Mouse (Mus musculus) heart, embryonic 15.5 days (tissue): ENCODE measurements around the gene Ccdc153. TPM values are rescaled to one million over a fixed set of nuclear protein-coding genes. Genes with fewer than 3 reads are reported as not detected.
A peak's percentile ranks its signal among the peaks of the same experiment; 100 is the strongest.

Experiments used
- ATAC-seq: fragments of 200-750 bp; cut with Nextera tagmentation; replicated peaks from 2 replicates; pipeline ENCODE4 v1.8.0; 2017; ENCODE audit warnings: low read depth, moderate TSS enrichment; ENCODE audit not compliant: insufficient number of reproducible peaks, insufficient read depth, low FRiP score
- H3K27ac ChIP-seq: fragments of 300-500 bp; sonication (generic); 2 replicates; pipeline ENCODE4 v1.5.1; 2015; ENCODE audit warnings: mild to moderate bottlenecking, inconsistent platforms
- H3K27me3 ChIP-seq: fragments of 300-500 bp; sonication (generic); 2 replicates; pipeline ENCODE4 v1.6.1; 2015; ENCODE audit warnings: inconsistent platforms
- H3K36me3 ChIP-seq: fragments of 300-500 bp; sonication (generic); 2 replicates; pipeline ENCODE4 v1.6.1; 2015; ENCODE audit warnings: mild to moderate bottlenecking, inconsistent platforms
- H3K4me1 ChIP-seq: fragments of 300-500 bp; sonication (generic); replicated peaks from 2 replicates; pipeline ENCODE4 v1.6.1; 2015; ENCODE audit warnings: inconsistent platforms
- H3K4me2 ChIP-seq: fragments of 300-500 bp; sonication (generic); 2 replicates; pipeline ENCODE4 v1.6.1; 2015; ENCODE audit warnings: inconsistent platforms, mild to moderate bottlenecking, moderate library complexity
- H3K4me3 ChIP-seq: fragments of 300-500 bp; sonication (generic); 2 replicates; pipeline ENCODE4 v1.5.1; 2015; ENCODE audit warnings: mild to moderate bottlenecking, inconsistent platforms
- H3K9ac ChIP-seq: fragments of 300-500 bp; sonication (generic); 2 replicates; pipeline ENCODE4 v1.6.1; 2015; ENCODE audit warnings: mild to moderate bottlenecking, inconsistent platforms
- H3K9me3 ChIP-seq: fragments of 300-500 bp; sonication (generic); replicated peaks from 2 replicates; pipeline ENCODE4 v1.6.1; 2016; ENCODE audit warnings: inconsistent platforms
- WGBS: fragments of 180-500 bp; shearing (Covaris S2); methylation state at CpG from one replicate; pipeline ENCODE4 v1.1.7; 2015; ENCODE audit warnings: mixed read lengths; 5-methylcytosine and 5-hydroxymethylcytosine counted together
- polyA plus RNA-seq: library from polyadenylated mRNA; unstranded; fragments of >200 nt; fragmentation: Nextera tagmentation; extraction: Ambion mirVana; gene quantifications from 2 replicates; pipeline ENCODE4 v1.2.1, GENCODE M21; 2015

The Ccdc153 gene
- polyA plus RNA-seq, 1 experiment from 2014 or later, result 0.28 TPM

GRCm38 (mm10) chr9:44213538-44213937, 26.9 kb upstream of the Ccdc153 start:
- no peaks in the 10 kb centered on the region for H3K4me1 ChIP-seq

DNA sequence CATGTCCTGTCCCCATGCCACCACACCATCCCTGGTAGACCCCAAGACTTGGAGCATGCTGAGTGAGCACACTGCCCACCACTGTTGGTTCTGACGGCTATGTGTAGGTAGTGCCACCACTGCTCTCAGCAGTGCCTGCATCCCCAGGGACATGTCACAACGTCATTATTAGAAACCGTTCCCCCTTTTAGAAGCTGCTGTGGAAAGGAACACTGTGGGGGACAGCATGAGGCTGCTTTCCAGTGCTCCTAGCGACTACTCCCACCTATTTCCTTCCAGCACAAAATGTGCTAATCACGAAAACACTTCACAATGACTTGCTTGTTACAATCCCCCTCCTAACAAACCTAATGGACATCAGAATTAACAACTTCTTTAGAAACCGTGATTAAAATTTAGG, 14.5 kb upstream of the Ccdc153 start:
- Histone ChIP-seq H3K4me3 (no peak overlapping the region), H3K9ac (no peak overlapping the region), H3K9me3 (no peaks in the 10 kb centered on the region), H3K4me1 (peaks cover 22% of the 10 kb centered on the region), H3K27ac (no peak overlapping the region), H3K36me3 (no peaks in the 10 kb centered on the region), H3K4me2 (no peak overlapping the region), H3K27me3 (no peaks in the 10 kb centered on the region)
- no peak for ATAC-seq
- WGBS, result 41% methylated on average over 6 of the region's 6 CpGs

More at GRCm38 (mm10) chr9:44213538-44213937, 26.9 kb upstream of the Ccdc153 start:
- Histone ChIP-seq H3K4me3 (no peak overlapping the region), H3K27me3 (no peaks in the 10 kb centered on the region), H3K9me3 (no peaks in the 10 kb centered on the region), H3K36me3 (0 out of 2 replicates have a peak, but pooled peaks cover 10% of the 10 kb centered on the region), H3K27ac (no peak overlapping the region), H3K9ac (no peak overlapping the region), H3K4me2 (no peak overlapping the region)
- ATAC-seq, result no peak
- 94% methylated on average over 14 of the region's 14 CpGs for WGBS

GRCm38 (mm10) chr9:44231609-44232008, 8.9 kb upstream of the Ccdc153 start:
- no peak overlapping the region for H3K9ac ChIP-seq
- H3K36me3 ChIP-seq, result no peaks in the 10 kb centered on the region
- no peaks in the 10 kb centered on the region for H3K9me3 ChIP-seq
- H3K4me1 ChIP-seq, result peaks cover 33% of the 10 kb centered on the region
- H3K4me2 ChIP-seq, result peak overlapping the region; percentile 72
- no peak for ATAC-seq
- H3K27ac ChIP-seq, result 0 out of 2 replicates have a peak overlapping the region, but pooled peaks have one; percentile 7
- no peaks in the 10 kb centered on the region for H3K27me3 ChIP-seq
- H3K4me3 ChIP-seq, result peak overlapping the region; percentile 90

GRCm38 (mm10) chr9:44233021-44233801, 7.3 kb upstream of the Ccdc153 start:
- no peaks in the 10 kb centered on the region for H3K27me3 ChIP-seq
- H3K27ac ChIP-seq, result peak overlapping the region; percentile 97
- peak; percentile 61 for ATAC-seq
- H3K4me2 ChIP-seq, result peak overlapping the region; percentile 72
- peak overlapping the region; percentile 90 for H3K4me3 ChIP-seq
- H3K9ac ChIP-seq, result peak overlapping the region; percentile 94
- H3K4me1 ChIP-seq, result peaks cover 33% of the 10 kb centered on the region
- under 1% methylated on average over 40 of the region's 40 CpGs for WGBS
- H3K9me3 ChIP-seq, result no peaks in the 10 kb centered on the region
- no peaks in the 10 kb centered on the region for H3K36me3 ChIP-seq

- Histone ChIP-seq H3K4me1 (peaks cover 33% of the 10 kb centered on the region), H3K36me3 (no peaks in the 10 kb centered on the region), H3K27ac (peak within 1 kb of the TSS; percentile 97), H3K4me3 (peak within 1 kb of the TSS; percentile 90), H3K27me3 (no peaks in the 10 kb centered on the region), H3K9me3 (no peaks in the 10 kb centered on the region), H3K4me2 (peak within 1 kb of the TSS; percentile 72), H3K9ac (peak within 1 kb of the TSS; percentile 94)
- WGBS, result under 1% methylated on average over 74 of the region's 76 CpGs
- ATAC-seq, result peak; percentile 90
Measured at GRCm38 (mm10) chr9:44233802-44234478, 6.5 kb upstream of the Ccdc153 start, which contains the start of gene Cbl. TSS of gene Cbl (minus strand) at chr9:44234049.

- Histone ChIP-seq H3K9me3 (no peaks in the 10 kb centered on the region), H3K27ac (peak overlapping the region; percentile 74), H3K4me3 (peak overlapping the region; percentile 90), H3K4me2 (peak overlapping the region; percentile 62), H3K9ac (0 out of 2 replicates have a peak overlapping the region, but pooled peaks have one; percentile 18), H3K4me1 (peaks cover 29% of the 10 kb centered on the region), H3K27me3 (no peaks in the 10 kb centered on the region), H3K36me3 (no peaks in the 10 kb centered on the region)
- ATAC-seq, result no peak
- 21% methylated on average over 19 of the region's 19 CpGs for WGBS
Measured at GRCm38 (mm10) chr9:44234479-44235427, 5.7 kb upstream of the Ccdc153 start.

DNA sequence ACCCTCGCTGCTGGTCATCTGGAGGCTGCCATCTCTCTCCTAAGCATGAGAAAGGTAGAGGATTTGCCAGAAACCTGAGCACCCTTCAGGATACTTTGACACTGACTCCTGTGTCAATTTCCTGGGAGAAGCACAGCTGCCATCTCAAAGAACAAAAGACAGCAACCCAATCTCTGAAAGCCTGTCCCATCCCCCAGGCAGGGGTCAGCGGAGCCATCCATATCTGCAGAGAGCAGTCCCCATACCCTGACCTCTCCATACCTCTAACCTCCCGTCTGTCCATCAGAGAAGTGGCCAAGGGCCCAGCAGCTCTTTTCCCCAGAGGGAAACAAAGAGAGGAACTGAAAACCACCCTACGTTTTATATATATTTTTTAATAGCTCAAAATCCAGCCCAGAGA, 3.9 kb upstream of the Ccdc153 start:
- H3K4me2 ChIP-seq, result no peak overlapping the region
- peaks cover 19% of the 10 kb centered on the region for H3K4me1 ChIP-seq
- no peak overlapping the region for H3K9ac ChIP-seq
- H3K27ac ChIP-seq, result no peak overlapping the region; the same call in 1 of the 2 replicates
- H3K36me3 ChIP-seq, result no peaks in the 10 kb centered on the region
- H3K9me3 ChIP-seq, result no peaks in the 10 kb centered on the region
- 57% methylated on average over 4 of the region's 4 CpGs for WGBS
- ATAC-seq, result no peak
- H3K4me3 ChIP-seq, result no peak overlapping the region
- no peaks in the 10 kb centered on the region for H3K27me3 ChIP-seq

DNA sequence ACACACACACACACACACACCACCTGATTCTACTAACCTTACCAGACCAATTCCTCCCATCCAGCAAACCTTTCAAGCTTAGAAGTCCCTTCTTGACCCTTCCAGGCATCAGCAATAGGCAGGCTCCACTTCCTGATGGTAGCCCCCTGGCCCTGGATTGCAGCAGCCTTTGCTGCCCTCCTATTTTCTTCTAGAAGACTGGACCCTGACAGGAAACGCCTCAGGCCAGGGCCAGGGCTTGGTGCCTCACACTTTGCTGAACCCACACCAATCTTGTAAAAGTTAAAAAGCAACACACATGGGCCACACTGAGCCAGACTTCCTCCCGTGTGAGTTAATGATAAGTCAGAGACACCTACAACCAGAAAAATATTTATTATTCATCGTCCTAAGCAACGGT, 3.3 kb upstream of the Ccdc153 start:
- 66% methylated on average over 4 of the region's 4 CpGs for WGBS
- H3K9ac ChIP-seq, result no peak overlapping the region
- H3K4me3 ChIP-seq, result no peak overlapping the region
- peaks cover 14% of the 10 kb centered on the region for H3K4me1 ChIP-seq
- H3K9me3 ChIP-seq, result no peaks in the 10 kb centered on the region
- no peak overlapping the region for H3K27ac ChIP-seq
- ATAC-seq, result no peak
- H3K36me3 ChIP-seq, result no peaks in the 10 kb centered on the region
- no peak overlapping the region for H3K4me2 ChIP-seq
- no peaks in the 10 kb centered on the region for H3K27me3 ChIP-seq

DNA sequence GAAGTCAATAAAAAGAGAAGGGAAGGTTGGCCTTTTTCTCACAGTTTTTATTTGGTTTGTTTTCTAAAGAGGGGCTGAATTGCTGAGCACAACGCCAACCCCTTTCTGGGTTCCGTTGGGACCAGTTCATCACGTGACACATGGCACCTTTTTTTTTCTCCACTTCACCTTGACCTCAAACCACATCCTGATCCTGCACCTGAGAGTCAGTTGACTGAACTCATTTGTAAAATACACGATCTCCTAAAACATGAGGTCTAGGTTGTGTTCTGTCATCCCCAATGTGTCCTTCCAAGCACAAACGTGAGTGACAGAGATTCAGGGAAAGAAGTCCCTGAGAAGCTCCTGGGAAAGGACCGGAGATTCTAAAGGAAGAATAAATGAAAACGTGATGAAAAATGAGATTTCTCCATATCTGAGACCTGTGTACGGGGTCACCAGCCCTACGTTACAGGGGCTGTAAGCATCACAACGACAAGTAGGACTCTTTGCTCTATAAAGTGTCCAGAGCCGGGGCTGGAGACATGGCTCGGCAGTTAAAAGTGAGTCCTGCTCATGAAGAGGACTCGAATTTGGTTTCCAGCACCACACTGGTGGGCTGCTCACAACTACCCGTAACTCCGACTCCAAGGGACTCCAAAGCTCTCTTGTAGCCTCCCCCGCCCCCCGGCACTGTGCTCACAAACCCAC, 1.8 kb upstream of the Ccdc153 start:
- H3K4me2 ChIP-seq, result no peak overlapping the region
- no peaks in the 10 kb centered on the region for H3K27me3 ChIP-seq
- H3K27ac ChIP-seq, result no peak overlapping the region
- peaks cover 5% of the 10 kb centered on the region; the same call in 1 of the 2 replicates for H3K4me1 ChIP-seq
- H3K9ac ChIP-seq, result no peak overlapping the region
- no peak overlapping the region for H3K4me3 ChIP-seq
- no peak for ATAC-seq
- H3K36me3 ChIP-seq, result no peaks in the 10 kb centered on the region
- WGBS, result 71% methylated on average over 17 of the region's 17 CpGs
- no peaks in the 10 kb centered on the region for H3K9me3 ChIP-seq

DNA sequence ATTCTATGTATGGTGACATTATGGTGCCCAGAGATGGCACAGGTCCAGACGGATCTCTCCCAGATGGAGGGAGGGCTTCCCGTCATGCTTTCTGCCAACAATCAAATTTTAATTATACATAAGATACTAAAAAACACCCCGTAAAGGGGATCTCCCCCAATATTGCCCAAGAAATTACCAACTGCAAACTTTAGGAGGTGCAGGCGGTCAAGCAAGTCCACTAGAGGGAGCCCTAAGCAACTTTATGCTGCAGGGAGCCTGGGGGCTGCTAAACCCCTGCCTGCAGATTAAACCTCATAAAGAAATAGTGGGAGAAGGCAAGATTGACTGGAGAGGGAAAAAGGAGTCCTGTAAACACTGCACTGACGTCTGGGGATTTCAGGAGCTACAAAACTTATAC, 1.0 kb upstream of the Ccdc153 start:
- Histone ChIP-seq H3K9ac (no peak overlapping the region), H3K4me3 (no peak overlapping the region), H3K9me3 (no peaks in the 10 kb centered on the region), H3K4me2 (no peak overlapping the region), H3K4me1 (peaks cover 4% of the 10 kb centered on the region; the same call in 1 of the 2 replicates), H3K27ac (no peak overlapping the region), H3K27me3 (no peaks in the 10 kb centered on the region), H3K36me3 (no peaks in the 10 kb centered on the region)
- 10% methylated on average over 5 of the region's 5 CpGs for WGBS
- ATAC-seq, result no peak
